Mouse (Mus musculus) midbrain, postnatal 0 days (tissue): ENCODE measurements at regions not wholly inside any gene's neighbourhood (a gene's known extent, or its start where the extent isn't known, plus 50 kb on each side); places are given as distances from the start of the nearest gene placed in this dataset.

Source experiments
- ATAC-seq: fragments of 200-750 bp; cut with Nextera tagmentation; 2 replicates; pipeline ENCODE4 v1.8.0; 2017; ENCODE audit warnings: moderate number of reproducible peaks, mild to moderate bottlenecking, moderate TSS enrichment, moderate library complexity; ENCODE audit not compliant: low FRiP score
- DNase-seq: peaks from one replicate; pipeline ENCODE4 v3.0.0-alpha.2; 2015; ENCODE audit warnings: low spot score
- H3K27ac ChIP-seq: fragments of 300-500 bp; sonication (generic); 2 replicates; pipeline ENCODE4 v1.5.1; 2014; ENCODE audit warnings: low read depth, mild to moderate bottlenecking, low read length, mixed read lengths
- H3K27me3 ChIP-seq: fragments of 300-500 bp; sonication (generic); 2 replicates; pipeline ENCODE4 v1.6.1; 2014; ENCODE audit warnings: low read length, control low read depth, mixed read lengths; ENCODE audit not compliant: insufficient read depth
- H3K36me3 ChIP-seq: fragments of 300-500 bp; sonication (generic); 2 replicates; pipeline ENCODE4 v1.6.1; 2014; ENCODE audit warnings: low read length, control low read depth, mixed read lengths; ENCODE audit not compliant: insufficient read depth
- H3K4me1 ChIP-seq: fragments of 300-500 bp; sonication (generic); 2 replicates; pipeline ENCODE4 v1.6.1; 2014; ENCODE audit warnings: mild to moderate bottlenecking, control low read depth, antibody characterized with exemption, low read length, mixed read lengths; ENCODE audit not compliant: insufficient read depth
- H3K4me2 ChIP-seq: fragments of 300-500 bp; sonication (generic); 2 replicates; pipeline ENCODE4 v1.6.1; 2014; ENCODE audit warnings: low read depth, mild to moderate bottlenecking, low read length, mixed read lengths; ENCODE audit not compliant: poor library complexity, severe bottlenecking
- H3K4me3 ChIP-seq: fragments of 300-500 bp; sonication (generic); 2 replicates; pipeline ENCODE4 v1.5.1; 2014; ENCODE audit warnings: low read depth, mild to moderate bottlenecking, low read length, moderate library complexity
- H3K9ac ChIP-seq: fragments of 300-500 bp; sonication (generic); replicated peaks from 2 replicates; pipeline ENCODE4 v1.6.1; 2014; ENCODE audit warnings: mild to moderate bottlenecking, low read length, moderate library complexity, mixed read lengths; ENCODE audit not compliant: poor library complexity, severe bottlenecking
- H3K9me3 ChIP-seq: fragments of 300-500 bp; sonication (generic); 2 replicates; pipeline ENCODE4 v1.6.1; 2016; ENCODE audit warnings: low read length, control low read depth
- CTCF ChIP-seq: IDR thresholded peaks from 2 replicates; pipeline ENCODE4 v1.5.1; 2016; ENCODE audit warnings: antibody characterized with exemption, mild to moderate bottlenecking
- WGBS: fragments of 180-500 bp; shearing (Covaris S2); extraction: QIAGEN DNeasy Blood & Tissue Kit; methylation state at CpG from one replicate; pipeline ENCODE4 v1.1.7; 2014; 5-methylcytosine and 5-hydroxymethylcytosine counted together

- Histone ChIP-seq H3K4me3 (no peak overlapping the region), H3K9ac (no peak overlapping the region), H3K27me3 (no peaks in the 10 kb centered on the region), H3K4me1 (no peaks in the 10 kb centered on the region), H3K36me3 (no peaks in the 10 kb centered on the region), H3K27ac (no peak overlapping the region), H3K9me3 (no peaks in the 10 kb centered on the region), H3K4me2 (no peak overlapping the region)
- TF ChIP-seq CTCF: no peak
- no peak for ATAC-seq
- no peak for DNase-seq
- WGBS: 18% methylated on average over 1 of the region's 1 CpGs
These were observed 1168.1 kb upstream of the Gje1 start for GRCm38 (mm10) chr10:15886150-15886549.

GRCm38 (mm10) chr10:15868063-15868462 lies 1150.0 kb upstream of the Gje1 start:
- Histone ChIP-seq H3K27ac (no peak overlapping the region), H3K27me3 (no peaks in the 10 kb centered on the region), H3K4me2 (no peak overlapping the region), H3K4me3 (no peak overlapping the region), H3K4me1 (no peaks in the 10 kb centered on the region), H3K9me3 (no peaks in the 10 kb centered on the region), H3K36me3 (no peaks in the 10 kb centered on the region), H3K9ac (no peak overlapping the region)
- DNase-seq (no peak), ATAC-seq (no peak)
- no peak for TF ChIP-seq CTCF
- 59% methylated on average over 2 of the region's 2 CpGs for WGBS

- H3K4me1 ChIP-seq: no peaks in the 10 kb centered on the region
- ATAC-seq (no peak), DNase-seq (no peak)
- no peak for TF ChIP-seq CTCF
- H3K36me3 ChIP-seq: no peaks in the 10 kb centered on the region
- no peaks in the 10 kb centered on the region for H3K9me3 ChIP-seq
- H3K27ac ChIP-seq: no peak overlapping the region
- no peak overlapping the region for H3K4me3 ChIP-seq
- H3K4me2 ChIP-seq: no peak overlapping the region
- no peak overlapping the region for H3K9ac ChIP-seq
- H3K27me3 ChIP-seq: no peaks in the 10 kb centered on the region
These were observed 1148.9 kb upstream of the Gje1 start for GRCm38 (mm10) chr10:15866931-15867330.

- Histone ChIP-seq H3K27ac (no peak overlapping the region), H3K4me2 (no peak overlapping the region), H3K9me3 (no peaks in the 10 kb centered on the region), H3K9ac (no peak overlapping the region), H3K4me3 (no peak overlapping the region), H3K27me3 (no peaks in the 10 kb centered on the region), H3K4me1 (no peaks in the 10 kb centered on the region), H3K36me3 (no peaks in the 10 kb centered on the region)
- DNase-seq (no peak), ATAC-seq (no peak)
- no peak for TF ChIP-seq CTCF
- 78% methylated on average over 3 of the region's 3 CpGs for WGBS
These were observed 1123.4 kb upstream of the Gje1 start for GRCm38 (mm10) chr10:15841381-15841780.

- Histone ChIP-seq H3K4me3 (no peak overlapping the region), H3K4me1 (no peaks in the 10 kb centered on the region), H3K27me3 (no peaks in the 10 kb centered on the region), H3K36me3 (no peaks in the 10 kb centered on the region), H3K4me2 (no peak overlapping the region), H3K9me3 (no peaks in the 10 kb centered on the region), H3K9ac (no peak overlapping the region), H3K27ac (no peak overlapping the region)
- no peak for TF ChIP-seq CTCF
- ATAC-seq: no peak
- WGBS: 95% methylated on average over 2 of the region's 2 CpGs
- DNase-seq: no peak
These were observed 1114.3 kb upstream of the Gje1 start for GRCm38 (mm10) chr10:15832338-15832737.

GRCm38 (mm10) chr10:15825457-15825856 lies 1107.4 kb upstream of the Gje1 start:
- ATAC-seq (no peak), DNase-seq (no peak)
- Histone ChIP-seq H3K4me2 (no peak overlapping the region), H3K27ac (no peak overlapping the region), H3K9ac (no peak overlapping the region), H3K9me3 (no peaks in the 10 kb centered on the region), H3K36me3 (no peaks in the 10 kb centered on the region), H3K4me1 (no peaks in the 10 kb centered on the region), H3K4me3 (no peak overlapping the region), H3K27me3 (no peaks in the 10 kb centered on the region)
- 32% methylated on average over 1 of the region's 1 CpGs for WGBS
- TF ChIP-seq CTCF: no peak

GRCm38 (mm10) chr10:15807271-15807670 lies 1089.3 kb upstream of the Gje1 start:
- H3K4me2 ChIP-seq: no peak overlapping the region
- no peaks in the 10 kb centered on the region for H3K27me3 ChIP-seq
- no peaks in the 10 kb centered on the region for H3K36me3 ChIP-seq
- DNase-seq (no peak), ATAC-seq (no peak)
- no peak overlapping the region for H3K27ac ChIP-seq
- H3K4me1 ChIP-seq: no peaks in the 10 kb centered on the region
- H3K4me3 ChIP-seq: no peak overlapping the region
- 82% methylated on average over 3 of the region's 3 CpGs for WGBS
- no peaks in the 10 kb centered on the region for H3K9me3 ChIP-seq
- TF ChIP-seq CTCF: no peak
- no peak overlapping the region for H3K9ac ChIP-seq
